Mouse (Mus musculus) C2C12 (cell line): ENCODE data around the gene Hoxb8.

Experiments
- CEBPB ChIP-seq: IDR thresholded peaks from one replicate; pipeline ENCODE4 v1.6.1; 2011; ENCODE audit warnings: low read depth, mild to moderate bottlenecking, control low read depth, moderate library complexity
- CTCF ChIP-seq: IDR thresholded peaks from one replicate; pipeline ENCODE4 v1.5.1; 2011; ENCODE audit not compliant: control insufficient read depth, insufficient read depth, insufficient read length
- MAX ChIP-seq: IDR thresholded peaks from one replicate; pipeline ENCODE4 v1.6.1; 2011; ENCODE audit warnings: mild to moderate bottlenecking, control low read depth
- MYOG ChIP-seq: IDR thresholded peaks from one replicate; pipeline ENCODE4 v1.6.1; 2011; ENCODE audit not compliant: control insufficient read depth, insufficient read length; ENCODE audit errors: extremely low read depth
- USF1 ChIP-seq: IDR thresholded peaks from one replicate; pipeline ENCODE4 v1.6.1; 2011; ENCODE audit warnings: low read depth, mild to moderate bottlenecking, control low read depth, moderate library complexity

DNA sequence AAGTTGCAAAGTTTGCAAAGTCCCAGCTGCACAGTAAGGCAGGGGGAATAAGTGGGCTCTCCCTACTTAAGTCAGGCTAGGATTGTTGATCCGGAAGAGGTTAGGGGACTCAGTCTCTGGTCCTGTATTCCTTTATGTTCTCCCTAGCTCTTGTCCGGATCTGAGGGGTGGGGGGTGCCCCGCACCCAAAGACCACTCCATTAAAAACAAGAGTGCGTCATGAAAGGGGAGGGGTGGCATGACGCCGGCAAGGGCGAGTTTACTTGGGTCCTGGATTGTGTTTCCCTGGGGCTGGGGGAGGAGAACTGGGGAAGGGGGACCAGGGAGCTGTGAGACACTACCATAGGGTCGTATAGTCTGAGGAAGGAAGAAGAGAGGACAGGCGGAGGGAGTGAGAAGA is 18.1 kb downstream of the Hoxb8 start:
- no peak for TF ChIP-seq CTCF
- no peak for TF ChIP-seq USF1
- TF ChIP-seq MAX, result no peak
- no peak for TF ChIP-seq MYOG
- no peak for TF ChIP-seq CEBPB
